Mouse (Mus musculus): ENCODE results near the gene Olfr465-ps1. TPM values are rescaled to one million over a fixed set of nuclear protein-coding genes. Genes with fewer than 3 reads are reported as not detected.

Gene Olfr465-ps1
- not detected for polyA plus RNA-seq (2017; shearing (Covaris generic))

GRCm38 (mm10) chr13:65137789-65138188 is at the start of gene Olfr465-ps1:
TSS of gene Olfr465-ps1 (plus strand) at chr13:65138089.

GRCm38 (mm10) chr13:65112459-65113110 is 25.3 kb upstream of the Olfr465-ps1 start, which contains the start of gene Mfsd14b:
TSS of gene Mfsd14b (minus strand) at chr13:65112975.

GRCm38 (mm10) chr13:65149940-65150339 is 12.1 kb downstream of the Olfr465-ps1 start, which contains the start of gene Olfr466:
TSS of gene Olfr466 (plus strand) at chr13:65150240.

Other genes starting within 250 kb of the Olfr465-ps1 start
- gene Cntnap3, start 234.1 kb upstream of the Olfr465-ps1 start, polyA plus RNA-seq (2017; shearing (Covaris generic)): not detected
- gene Spata31, start 220.7 kb upstream of the Olfr465-ps1 start, polyA plus RNA-seq (2017; shearing (Covaris generic)): not detected
- not detected for gene Spata31d1c, start 105.0 kb upstream of the Olfr465-ps1 start, polyA plus RNA-seq (2017; shearing (Covaris generic))
- not detected for gene Prss47, start 85.3 kb upstream of the Olfr465-ps1 start, polyA plus RNA-seq (2017; shearing (Covaris generic))
- gene Mfsd14b, start 25.1 kb upstream of the Olfr465-ps1 start, polyA plus RNA-seq (2017; shearing (Covaris generic)): 22.2 TPM
- gene Olfr466, start 12.2 kb downstream of the Olfr465-ps1 start, polyA plus RNA-seq (2017; shearing (Covaris generic)): not detected
- not detected for gene Nlrp4f, start 67.9 kb downstream of the Olfr465-ps1 start, polyA plus RNA-seq (2017; shearing (Covaris generic))
- gene Gm10775, start 121.5 kb downstream of the Olfr465-ps1 start, polyA plus RNA-seq (2017; shearing (Covaris generic)): not detected
- 21.5 TPM for gene Zfp369, start 140.7 kb downstream of the Olfr465-ps1 start, polyA plus RNA-seq (2017; shearing (Covaris generic))